Mouse (Mus musculus) forebrain, embryonic 11.5 days (tissue): ENCODE data around the gene Snrnp200. TPM values are rescaled to one million over a fixed set of nuclear protein-coding genes. Genes with fewer than 3 reads are reported as not detected.

ENCODE experiments used
- ATAC-seq: fragments of 200-750 bp; cut with Nextera tagmentation; replicated peaks from 2 replicates; pipeline ENCODE4 v1.8.0; 2017; ENCODE audit warnings: moderate TSS enrichment; ENCODE audit not compliant: low FRiP score
- DNase-seq: peaks from one replicate; pipeline ENCODE4 v3.0.0-alpha.2; 2017; ENCODE audit warnings: low spot score
- H3K27ac ChIP-seq: fragments of 300-500 bp; sonication (generic); 2 replicates; pipeline ENCODE4 v1.5.1; 2014; ENCODE audit warnings: low read depth, low read length
- H3K27me3 ChIP-seq: fragments of 300-500 bp; sonication (generic); 2 replicates; pipeline ENCODE4 v1.6.1; 2014; ENCODE audit warnings: mild to moderate bottlenecking, low read length, mixed read lengths; ENCODE audit not compliant: control insufficient read depth, insufficient read depth
- H3K36me3 ChIP-seq: fragments of 300-500 bp; sonication (generic); 2 replicates; pipeline ENCODE4 v1.6.1; 2014; ENCODE audit warnings: mild to moderate bottlenecking, low read length, moderate library complexity, mixed read lengths; ENCODE audit not compliant: control insufficient read depth, insufficient read depth
- H3K4me1 ChIP-seq: fragments of 300-500 bp; sonication (generic); replicated peaks from 2 replicates; pipeline ENCODE4 v1.6.1; 2014; ENCODE audit warnings: low read length, mixed read lengths; ENCODE audit not compliant: control insufficient read depth, insufficient read depth
- H3K4me2 ChIP-seq: fragments of 300-500 bp; sonication (generic); 2 replicates; pipeline ENCODE4 v1.6.1; 2014; ENCODE audit warnings: low read depth, mild to moderate bottlenecking, low read length, moderate library complexity, mixed read lengths; ENCODE audit not compliant: severe bottlenecking
- H3K4me3 ChIP-seq: fragments of 300-500 bp; sonication (generic); 2 replicates; pipeline ENCODE4 v1.5.1; 2014; ENCODE audit warnings: low read depth, low read length
- H3K9ac ChIP-seq: fragments of 300-500 bp; sonication (generic); 2 replicates; pipeline ENCODE4 v1.6.1; 2014; ENCODE audit warnings: low read length
- H3K9me3 ChIP-seq: fragments of 300-500 bp; sonication (generic); 2 replicates; pipeline ENCODE4 v1.6.1; 2016; ENCODE audit warnings: low read length, mixed read lengths; ENCODE audit not compliant: control insufficient read depth
- WGBS: fragments of 180-500 bp; shearing (Covaris S2); extraction: QIAGEN DNeasy Blood & Tissue Kit; methylation state at CpG from one replicate; pipeline ENCODE4 v1.1.7; 2014; 5-methylcytosine and 5-hydroxymethylcytosine counted together
- polyA plus RNA-seq: library from polyadenylated mRNA; unstranded; fragments of >200 nt; fragmentation: Nextera tagmentation; extraction: Ambion mirVana; gene quantifications from 2 replicates; pipeline ENCODE4 v1.2.1, GENCODE M21; 2014

Gene Snrnp200
- polyA plus RNA-seq, 1 experiment from 2014 or later = 113 TPM

- Histone ChIP-seq H3K4me2 (peak overlapping the region; percentile 85), H3K36me3 (peaks cover 3% of the 10 kb centered on the region; the same call in 1 of the 2 replicates), H3K27ac (peak overlapping the region; percentile 65; the same call in 1 of the 2 replicates), H3K4me3 (peak overlapping the region; percentile 88), H3K27me3 (no peaks in the 10 kb centered on the region), H3K4me1 (peaks cover 7% of the 10 kb centered on the region; the same call in 1 of the 2 replicates), H3K9me3 (no peaks in the 10 kb centered on the region), H3K9ac (peak overlapping the region; percentile 90)
- under 1% methylated on average over 17 of the region's 17 CpGs for WGBS
- DNase-seq = no peak
- peak; percentile 40; the same call in 1 of the 2 replicates for ATAC-seq
These were observed 225 bp downstream of the Snrnp200 start for GRCm38 (mm10) chr2:127208452-127208769.

DNA sequence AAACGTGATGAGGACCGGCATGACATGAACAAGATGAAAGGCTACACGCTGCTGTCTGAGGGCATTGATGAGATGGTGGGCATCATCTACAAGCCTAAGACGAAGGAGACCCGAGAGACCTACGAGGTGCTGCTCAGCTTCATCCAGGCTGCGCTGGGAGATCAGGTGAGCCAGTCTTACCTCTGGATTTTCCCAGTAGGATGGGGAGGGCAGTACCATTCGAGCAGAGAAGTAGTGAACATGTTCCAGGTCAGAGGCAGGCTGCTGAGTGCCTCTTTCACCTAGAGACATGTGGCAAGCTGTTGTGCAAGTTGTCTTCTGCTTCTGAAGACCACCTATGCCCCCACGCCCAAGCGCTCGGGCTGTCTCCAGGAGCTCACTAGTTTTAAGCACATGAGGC is 2.5 kb downstream of the Snrnp200 start:
- Histone ChIP-seq H3K27me3 (no peaks in the 10 kb centered on the region), H3K27ac (no peak overlapping the region), H3K4me2 (no peak overlapping the region), H3K36me3 (peaks cover 5% of the 10 kb centered on the region; the same call in 1 of the 2 replicates), H3K9me3 (no peaks in the 10 kb centered on the region), H3K9ac (no peak overlapping the region), H3K4me3 (no peak overlapping the region), H3K4me1 (peaks cover 7% of the 10 kb centered on the region; the same call in 1 of the 2 replicates)
- ATAC-seq = no peak
- no peak for DNase-seq
- 93% methylated on average over 11 of the region's 11 CpGs for WGBS

DNA sequence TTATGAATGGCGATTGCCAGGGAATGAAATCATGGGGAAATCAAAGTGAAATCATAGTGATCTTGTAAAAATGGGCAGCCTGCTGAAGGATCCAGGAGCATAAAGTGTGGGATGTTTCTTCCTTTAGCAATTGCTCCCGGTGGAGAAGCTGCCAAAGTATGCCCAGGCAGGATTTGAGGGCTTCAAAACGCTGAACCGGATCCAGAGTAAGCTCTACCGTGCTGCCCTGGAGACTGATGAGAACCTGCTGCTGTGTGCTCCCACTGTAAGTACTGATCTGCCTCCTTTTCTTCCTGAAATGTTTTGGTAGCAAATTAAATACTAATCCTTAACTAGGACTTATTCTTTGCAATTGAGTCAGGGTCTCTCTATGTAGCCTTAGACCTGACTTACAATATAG is 9.6 kb downstream of the Snrnp200 start:
- Histone ChIP-seq H3K4me2 (no peak overlapping the region), H3K9me3 (no peaks in the 10 kb centered on the region), H3K4me3 (no peak overlapping the region), H3K36me3 (peaks cover 29% of the 10 kb centered on the region), H3K4me1 (no peaks in the 10 kb centered on the region), H3K27ac (no peak overlapping the region), H3K27me3 (no peaks in the 10 kb centered on the region), H3K9ac (no peak overlapping the region)
- ATAC-seq (no peak), DNase-seq (no peak)
- 97% methylated on average over 5 of the region's 5 CpGs for WGBS

- ATAC-seq = no peak
- Histone ChIP-seq H3K4me3 (no peak overlapping the region), H3K9me3 (no peaks in the 10 kb centered on the region), H3K36me3 (peaks cover 48% of the 10 kb centered on the region), H3K4me1 (no peaks in the 10 kb centered on the region), H3K27ac (no peak overlapping the region), H3K9ac (no peak overlapping the region), H3K27me3 (no peaks in the 10 kb centered on the region), H3K4me2 (no peak overlapping the region)
- DNase-seq = no peak
- WGBS = 98% methylated on average over 3 of the region's 3 CpGs
These were observed 17.1 kb downstream of the Snrnp200 start for GRCm38 (mm10) chr2:127225261-127225660.

DNA sequence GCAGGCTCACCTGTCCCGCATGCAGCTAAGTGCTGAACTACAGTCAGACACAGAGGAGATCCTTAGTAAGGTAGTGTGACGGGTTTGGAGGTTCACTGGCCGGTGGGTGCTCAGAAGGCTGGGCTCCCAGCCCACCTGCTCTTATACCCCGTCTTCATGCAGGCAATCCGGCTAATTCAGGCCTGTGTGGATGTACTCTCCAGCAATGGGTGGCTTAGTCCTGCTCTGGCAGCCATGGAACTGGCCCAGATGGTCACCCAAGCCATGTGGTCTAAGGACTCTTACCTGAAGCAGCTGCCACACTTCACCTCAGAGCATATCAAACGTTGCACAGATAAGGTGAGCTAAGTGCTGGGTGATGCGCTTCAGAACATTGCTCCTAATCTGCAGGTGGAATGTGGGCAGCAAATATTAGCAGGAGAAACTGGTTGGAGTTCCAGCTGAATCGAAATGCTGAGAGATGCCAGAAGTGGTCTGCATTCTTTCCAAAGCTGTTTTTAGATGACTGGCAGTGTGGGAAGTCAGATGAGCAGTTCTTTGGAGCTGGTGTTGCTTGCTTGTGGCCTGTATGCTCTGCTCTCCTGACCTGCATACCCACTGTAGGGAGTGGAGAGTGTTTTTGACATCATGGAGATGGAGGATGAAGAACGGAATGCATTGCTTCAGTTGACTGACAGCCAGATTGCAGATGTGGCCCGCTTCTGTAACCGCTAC is 29.9 kb downstream of the Snrnp200 start:
- Histone ChIP-seq H3K4me2 (no peak overlapping the region), H3K4me3 (no peak overlapping the region), H3K4me1 (no peaks in the 10 kb centered on the region), H3K27ac (no peak overlapping the region), H3K36me3 (peaks cover 22% of the 10 kb centered on the region; the same call in 1 of the 2 replicates), H3K27me3 (no peaks in the 10 kb centered on the region), H3K9me3 (no peaks in the 10 kb centered on the region), H3K9ac (no peak overlapping the region)
- no peak for DNase-seq
- no peak for ATAC-seq
- 95% methylated on average over 11 of the region's 11 CpGs for WGBS

DNA sequence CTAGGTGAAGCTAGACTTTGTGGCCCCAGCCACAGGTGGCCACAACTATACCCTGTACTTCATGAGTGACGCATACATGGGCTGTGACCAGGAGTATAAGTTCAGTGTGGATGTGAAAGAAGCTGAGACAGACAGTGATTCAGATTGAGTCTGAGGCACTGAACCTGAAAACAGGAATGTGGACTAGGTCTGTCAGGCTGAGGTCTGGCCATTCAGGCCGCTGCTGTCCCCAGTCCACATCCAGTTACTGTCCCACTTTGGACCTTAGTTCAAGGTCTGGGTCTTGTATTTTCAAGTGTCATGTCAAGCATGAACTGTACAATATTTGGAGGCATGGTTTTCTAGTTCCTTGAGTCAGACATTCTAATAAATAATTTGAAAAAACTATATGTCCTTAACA is 31.9 kb downstream of the Snrnp200 start:
- peaks cover 21% of the 10 kb centered on the region; the same call in 1 of the 2 replicates for H3K36me3 ChIP-seq
- 89% methylated on average over 2 of the region's 2 CpGs for WGBS
- H3K27me3 ChIP-seq = no peaks in the 10 kb centered on the region
- no peaks in the 10 kb centered on the region for H3K4me1 ChIP-seq
- DNase-seq (no peak), ATAC-seq (no peak)
- H3K4me3 ChIP-seq = no peak overlapping the region
- no peak overlapping the region for H3K27ac ChIP-seq
- no peak overlapping the region for H3K9ac ChIP-seq
- H3K4me2 ChIP-seq = no peak overlapping the region
- H3K9me3 ChIP-seq = no peaks in the 10 kb centered on the region

- H3K36me3 ChIP-seq = no peaks in the 10 kb centered on the region; the same call in 1 of the 2 replicates
- peak; percentile 98 for ATAC-seq
- WGBS = under 1% methylated on average over 53 of the region's 53 CpGs
- peak within 1 kb of the TSS; percentile 86 for H3K4me3 ChIP-seq
- no peaks in the 10 kb centered on the region for H3K27me3 ChIP-seq
- H3K27ac ChIP-seq = 0 out of 2 replicates have a peak within 1 kb of the TSS, but pooled peaks have one; percentile 41
- no peaks in the 10 kb centered on the region for H3K9me3 ChIP-seq
- H3K4me2 ChIP-seq = peak within 1 kb of the TSS; percentile 95
- H3K9ac ChIP-seq = peak within 1 kb of the TSS; percentile 77
- peaks cover 10% of the 10 kb centered on the region for H3K4me1 ChIP-seq
- peak; percentile 99 for DNase-seq
These were observed 39.6 kb downstream of the Snrnp200 start, which contains the start of the genes Ciao1 and Tmem127 for GRCm38 (mm10) chr2:127247592-127248333. TSS of gene Ciao1 (minus strand) at chr2:127247816. TSS of gene Tmem127 (plus strand) at chr2:127247908.

GRCm38 (mm10) chr2:127248334-127249004 is 40.3 kb downstream of the Snrnp200 start:
- H3K4me1 ChIP-seq = peaks cover 10% of the 10 kb centered on the region
- ATAC-seq (peak; percentile 66), DNase-seq (peak; percentile 75)
- H3K4me2 ChIP-seq = peak overlapping the region; percentile 95
- no peaks in the 10 kb centered on the region for H3K27me3 ChIP-seq
- no peaks in the 10 kb centered on the region for H3K9me3 ChIP-seq
- WGBS = 1% methylated on average over 39 of the region's 39 CpGs
- H3K27ac ChIP-seq = 0 out of 2 replicates have a peak overlapping the region, but pooled peaks have one; percentile 41
- H3K4me3 ChIP-seq = peak overlapping the region; percentile 86
- peak overlapping the region; percentile 77 for H3K9ac ChIP-seq
- no peaks in the 10 kb centered on the region for H3K36me3 ChIP-seq
